Mouse (Mus musculus) myocyte (in vitro differentiated cells): ENCODE results near the gene Hist1h3d.
"Not testable (repeated sequence)": the region's sequence is repeated elsewhere in the genome, so short reads cannot be mapped to it uniquely, and the experiment has no call there.

Source experiments
- E2F4 ChIP-seq: IDR thresholded peaks from one replicate; pipeline ENCODE4 v1.6.1; 2011; ENCODE audit warnings: mild to moderate bottlenecking, control low read depth, moderate library complexity; ENCODE audit not compliant: insufficient read depth
- MYOG ChIP-seq, 3 experiments: IDR thresholded peaks; one replicate each; pipeline ENCODE4 v1.6.1; 2011; ENCODE audit warnings: control low read depth in 2 of 3, low read depth in 2 of 3, mild to moderate bottlenecking in 2 of 3; ENCODE audit not compliant: insufficient read length in 2 of 3, control insufficient read depth in 1 of 3, insufficient read depth in 1 of 3
- POLR2A ChIP-seq: IDR thresholded peaks from one replicate; pipeline ENCODE4 v1.6.1; 2011; ENCODE audit warnings: low read depth, mild to moderate bottlenecking, control low read depth, moderate library complexity; ENCODE audit not compliant: insufficient read length
- POLR2AphosphoS2 ChIP-seq: IDR thresholded peaks from one replicate; pipeline ENCODE4 v1.6.1; 2011; ENCODE audit warnings: low read depth, control low read depth; ENCODE audit not compliant: insufficient read length
- TCF12 ChIP-seq: IDR thresholded peaks from one replicate; pipeline ENCODE4 v1.6.1; 2011; ENCODE audit warnings: mild to moderate bottlenecking, control low read depth; ENCODE audit not compliant: poor library complexity, insufficient read depth, severe bottlenecking
- USF1 ChIP-seq: IDR thresholded peaks from one replicate; pipeline ENCODE4 v1.6.1; 2011; ENCODE audit warnings: low read depth, mild to moderate bottlenecking, control low read depth, moderate library complexity

GRCm38 (mm10) chr13:23622175-23622671, 46.7 kb downstream of the Hist1h3d start, which contains the start of gene Hist1h1e:
- TF ChIP-seq POLR2AphosphoS2 (peak; percentile 96), E2F4 (peak; percentile 16), POLR2A (peak; percentile 89), MYOG (IDR thresholded peaks at IDR 0.05; ENCODE audit: control insufficient read depth in 1 of 3, insufficient read depth in 1 of 3, insufficient read length in 2 of 3, low read depth in 2 of 3) (peak in 1 of 3 experiments; percentile 19)
- not testable (repeated sequence) for TF ChIP-seq TCF12, USF1
